Mouse (Mus musculus) layer of hippocampus, postnatal 10 days (tissue): Measurements from ENCODE around the gene Mdga2. TPM values are rescaled to one million over a fixed set of nuclear protein-coding genes. Genes with fewer than 3 reads are reported as not detected.

ENCODE experiments used
- DNase-seq, 2 experiments: peaks; one replicate each; pipeline ENCODE4 v3.0.0; 2021; ENCODE audit warnings: low spot score in 2 of 2
- total RNA-seq, 2 experiments: library from RNA; stranded (reverse); gene quantifications; 2 replicates each; pipeline ENCODE4 v1.2.3; 2021

The Mdga2 gene
- total RNA-seq, 2 experiments from 2014 or later = 61.0 to 71.6 TPM

GRCm38 (mm10) chr12:67059136-67060014, 163.0 kb downstream of the Mdga2 start:
- DNase-seq = no peak

DNA sequence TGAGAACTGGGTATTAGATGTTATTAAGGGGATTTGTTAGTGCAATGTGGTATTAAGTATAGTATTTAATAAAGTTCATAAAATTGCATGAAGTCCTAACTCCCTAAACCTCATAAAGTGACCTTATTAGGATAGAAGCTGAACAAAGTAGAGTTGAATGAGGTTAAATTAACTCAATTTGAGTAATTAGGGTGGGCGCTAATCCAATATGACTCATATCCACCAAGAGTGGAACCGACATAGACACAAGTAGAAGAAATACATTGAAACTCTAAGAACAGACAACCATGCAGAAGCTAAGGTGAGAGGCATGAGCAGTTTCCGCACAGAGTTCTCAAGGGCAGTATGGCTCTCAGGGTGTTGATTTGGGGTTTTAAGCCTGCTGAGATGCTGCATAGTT, 165.7 kb downstream of the Mdga2 start:
- no peak for DNase-seq

- peak; percentile 7 to 18 for DNase-seq
Measured at GRCm38 (mm10) chr12:67045099-67045750, 177.1 kb downstream of the Mdga2 start.

- DNase-seq = no peak
Measured at GRCm38 (mm10) chr12:67041865-67042264, 180.5 kb downstream of the Mdga2 start.

DNA sequence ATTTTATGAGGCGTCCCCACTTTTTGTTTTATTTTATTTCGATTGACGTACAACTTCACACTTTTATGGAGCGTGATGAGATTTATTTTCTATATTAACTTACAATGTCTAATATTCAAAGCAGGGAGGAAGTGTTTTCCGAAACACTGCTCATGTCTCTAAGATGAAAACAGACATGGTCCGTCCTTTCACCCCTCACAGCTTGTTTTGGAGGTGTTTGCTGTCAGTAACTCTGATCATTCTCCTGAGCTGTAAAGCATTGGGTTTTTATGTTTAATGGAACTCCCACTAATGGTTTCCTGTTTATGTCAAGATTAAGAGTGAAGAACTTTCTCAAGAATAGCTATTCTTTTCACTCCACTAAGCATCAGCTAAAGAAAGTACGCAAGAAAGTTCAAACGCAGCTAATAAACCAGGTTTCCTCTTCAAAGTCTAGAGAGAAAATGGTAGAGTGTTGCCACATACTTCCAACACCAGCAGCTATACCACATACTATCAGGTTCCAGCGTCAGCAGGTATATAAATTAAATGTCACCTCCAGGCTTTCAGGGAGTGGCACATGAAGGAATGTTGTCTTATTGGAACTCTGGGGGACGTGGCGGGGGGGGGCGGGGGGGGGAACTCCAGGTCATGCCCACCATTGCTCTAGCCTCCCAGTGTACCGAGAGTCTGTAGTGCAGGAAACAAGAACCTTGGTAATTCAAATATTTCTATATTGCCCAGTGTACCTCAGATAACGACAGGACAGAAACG, 186.7 kb downstream of the Mdga2 start:
- no peak for DNase-seq

GRCm38 (mm10) chr12:67017192-67017591, 205.2 kb downstream of the Mdga2 start:
- DNase-seq = no peak

GRCm38 (mm10) chr12:67011368-67011767, 211.0 kb downstream of the Mdga2 start:
- peak; percentile 24 to 58 for DNase-seq

GRCm38 (mm10) chr12:67010318-67010717, 212.0 kb downstream of the Mdga2 start:
- no peak for DNase-seq

DNA sequence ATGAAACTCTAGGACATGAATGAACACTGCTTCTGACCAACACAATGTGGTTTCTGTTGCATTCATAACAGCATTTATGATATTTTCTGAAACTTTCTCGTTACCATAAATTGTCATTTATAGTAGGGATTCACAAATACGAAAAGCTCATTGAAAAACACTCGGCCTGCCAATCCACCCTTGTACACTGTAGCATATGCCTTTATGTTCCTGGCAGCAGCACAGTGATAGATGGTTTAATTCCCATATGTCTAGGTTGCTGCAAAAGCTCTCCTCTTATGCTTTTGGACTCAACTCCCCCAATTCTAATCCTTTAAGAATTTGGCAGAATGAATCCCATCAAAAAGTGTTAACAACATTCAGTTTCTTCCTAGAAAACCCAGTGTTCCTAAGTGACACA, 213.2 kb downstream of the Mdga2 start:
- DNase-seq = no peak

DNA sequence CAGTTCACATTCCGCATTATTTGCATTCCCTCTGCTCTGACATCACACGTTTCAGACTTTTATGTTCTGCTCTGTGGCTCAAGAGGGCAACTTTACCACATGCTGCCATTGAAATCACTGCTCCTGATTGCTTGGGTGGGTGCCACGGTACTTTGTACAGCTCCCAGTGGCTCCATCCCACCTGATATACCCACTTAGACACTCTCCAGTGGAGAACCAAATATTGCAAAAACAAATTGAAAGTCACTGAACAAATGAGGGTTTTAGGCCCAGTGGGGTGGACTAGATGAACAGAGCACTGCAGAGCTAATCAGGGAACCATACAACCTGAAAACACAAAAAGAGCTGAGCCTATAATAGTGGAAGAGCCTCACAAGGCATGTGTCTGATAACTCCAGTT, 268.2 kb downstream of the Mdga2 start:
- no peak for DNase-seq

DNA sequence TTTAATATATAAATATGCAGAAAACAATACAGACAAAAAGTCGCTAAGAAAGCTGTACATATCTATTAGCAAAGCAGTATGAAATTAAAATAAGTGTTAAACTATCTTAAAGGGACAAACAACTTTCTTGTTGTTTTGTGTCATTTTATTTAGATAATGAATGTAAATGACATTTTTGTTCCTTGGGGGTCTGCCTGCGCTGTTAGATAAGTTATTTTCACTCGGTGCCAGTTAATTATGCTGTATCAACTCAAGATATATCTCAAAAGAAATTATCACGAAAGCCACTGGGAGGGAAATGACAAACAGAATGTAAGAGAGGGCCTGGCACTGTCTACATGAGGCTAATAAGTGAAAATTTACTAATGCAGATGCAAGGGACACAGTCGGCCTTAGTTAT, 306.6 kb downstream of the Mdga2 start:
- no peak for DNase-seq

DNA sequence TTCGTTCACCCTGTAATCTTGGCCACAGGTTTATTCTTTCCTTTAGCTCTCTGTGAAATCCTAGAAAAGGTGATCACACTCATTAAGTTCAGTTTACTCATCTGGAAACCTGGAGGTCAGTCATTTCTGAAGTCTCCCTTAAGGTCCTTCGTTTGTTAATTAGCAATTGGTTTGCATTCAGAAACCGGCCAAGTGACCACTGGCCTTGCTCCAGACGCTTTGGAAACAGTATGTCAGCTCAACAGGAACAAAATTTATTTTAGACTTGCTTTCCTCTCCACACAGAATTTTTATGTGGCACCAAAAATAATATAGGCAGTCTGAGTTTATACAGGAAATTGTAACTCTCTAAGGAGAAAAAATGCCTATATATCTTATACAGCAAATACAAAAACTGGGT, 323.0 kb downstream of the Mdga2 start:
- DNase-seq = peak in 1 of 2 experiments; percentile 18

GRCm38 (mm10) chr12:66896790-66897189, 325.6 kb downstream of the Mdga2 start:
- DNase-seq = no peak

- DNase-seq = no peak
Measured at GRCm38 (mm10) chr12:66890296-66890695, 332.1 kb downstream of the Mdga2 start.

DNA sequence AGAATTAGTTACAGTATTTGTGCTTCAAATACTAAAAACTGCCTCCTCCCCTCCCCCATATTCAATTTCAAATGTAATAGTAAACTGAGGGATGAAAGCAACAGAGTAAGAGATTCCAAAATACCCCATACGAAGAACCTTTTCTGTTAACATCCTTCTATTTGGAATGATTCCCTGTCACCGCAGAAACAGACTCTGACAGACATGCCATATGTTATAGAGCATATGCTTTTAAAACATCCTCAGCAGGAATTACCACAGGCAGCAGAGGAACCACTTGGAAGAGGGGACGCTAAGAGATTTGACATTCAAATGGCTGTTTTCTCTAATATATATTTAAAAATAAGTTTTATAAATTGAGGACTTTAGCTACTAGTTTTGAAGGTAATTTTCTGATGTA, 333.1 kb downstream of the Mdga2 start:
- DNase-seq = no peak

- no peak for DNase-seq
Measured at GRCm38 (mm10) chr12:66888636-66889035, 333.7 kb downstream of the Mdga2 start.

- peak in 1 of 2 experiments; percentile 16 for DNase-seq
Measured at GRCm38 (mm10) chr12:66866199-66866598, 356.1 kb downstream of the Mdga2 start.

GRCm38 (mm10) chr12:66853167-66853566, 369.2 kb downstream of the Mdga2 start:
- DNase-seq = no peak

DNA sequence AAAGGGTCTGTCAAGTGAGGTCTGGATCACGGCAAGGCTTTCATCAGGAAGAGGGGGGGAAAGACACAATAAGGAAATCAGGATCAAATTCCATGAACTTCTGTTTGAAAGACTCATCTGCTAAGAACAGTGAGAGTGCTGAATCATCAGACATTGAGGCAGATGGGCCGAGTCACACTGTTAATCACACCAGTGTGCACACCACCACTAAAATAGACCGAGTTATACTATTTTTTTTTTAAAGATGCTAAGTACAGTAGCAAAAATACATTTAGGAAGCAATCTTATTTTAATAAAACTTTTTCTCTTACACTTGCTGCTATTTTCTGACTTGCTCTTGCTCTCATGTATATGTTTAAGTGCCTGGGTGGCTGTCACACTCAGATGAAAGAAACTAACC, 382.0 kb downstream of the Mdga2 start:
- no peak for DNase-seq

DNA sequence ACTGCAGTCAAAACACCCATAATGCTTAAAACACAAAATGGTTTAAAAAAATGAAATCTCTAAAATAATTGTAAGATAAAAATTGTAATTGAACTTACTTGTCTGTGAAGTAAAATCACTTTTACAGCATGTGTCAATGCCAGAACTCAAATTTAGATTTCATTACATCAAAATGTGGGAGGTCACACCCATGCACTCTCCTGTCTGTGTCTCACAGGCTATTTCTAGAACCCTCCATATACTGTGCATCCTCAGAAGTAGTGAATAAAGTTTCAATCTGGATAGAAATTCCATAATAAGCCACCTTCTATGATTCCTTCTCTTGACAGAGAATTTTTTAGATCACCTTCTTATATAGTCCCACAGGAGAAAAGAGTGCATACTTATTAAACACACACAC, 466.7 kb downstream of the Mdga2 start:
- no peak for DNase-seq

DNA sequence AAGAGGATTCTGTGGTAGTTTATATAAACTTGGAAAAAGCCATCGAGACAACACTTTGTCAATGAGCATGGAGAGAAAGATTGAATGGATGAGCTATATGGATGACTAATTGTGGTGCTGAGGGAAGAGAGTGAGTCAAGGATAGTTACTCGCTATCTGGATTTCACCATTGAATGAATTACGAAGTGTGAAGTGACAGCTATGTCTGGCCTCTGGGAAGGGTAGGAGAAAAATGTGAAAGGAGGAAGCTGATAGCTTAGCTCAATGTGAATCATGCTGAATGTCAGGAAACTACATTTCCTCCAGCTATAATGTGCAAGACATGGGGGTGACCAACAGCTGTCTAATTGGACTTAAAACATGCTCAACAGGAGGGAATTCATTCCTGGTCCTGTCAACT, 487.8 kb downstream of the Mdga2 start:
- DNase-seq = no peak

- DNase-seq = no peak
Measured at GRCm38 (mm10) chr12:66724474-66724873, 497.9 kb downstream of the Mdga2 start.
